Mouse (Mus musculus): ENCODE measurements around the gene Carns1. TPM values are rescaled to one million over a fixed set of nuclear protein-coding genes. Genes with fewer than 3 reads are reported as not detected.

The Carns1 gene
- total and polyA plus RNA-seq, 3 experiments = 0.63 to 0.81 TPM; not detected in 1

GRCm38 (mm10) chr19:4203604-4204326 lies 28.5 kb upstream of the Carns1 start:
- peak overlapping the region; percentile 74 for H3K27ac ChIP-seq (ENCODE audit: control insufficient read depth, low read depth, low read length)
- no peaks in the 10 kb centered on the region for H3K27me3 ChIP-seq (ENCODE audit: control insufficient read depth in 1 of 2, insufficient read depth in 2 of 2, low read length in 2 of 2)
- no peaks in the 10 kb centered on the region for H3K9me3 ChIP-seq (replicated peaks; ENCODE audit: insufficient read depth, low read length)
- peaks cover 0 to 24% of the 10 kb centered on the region in 2 experiments; a peak in 2 of 4 replicates for H3K36me3 ChIP-seq (ENCODE audit: control insufficient read depth in 1 of 2, insufficient read depth in 2 of 2, low read length in 2 of 2)
- peak overlapping the region; percentile 38 to 41 for H3K4me3 ChIP-seq (ENCODE audit: control insufficient read depth in 1 of 2, insufficient read depth in 1 of 2, low read depth in 2 of 2, low read length in 2 of 2)
- H3K79me2 ChIP-seq (ENCODE audit: control insufficient read depth, insufficient read depth, low read length, poor library complexity) = peaks cover 16% of the 10 kb centered on the region
- DNase-seq (ENCODE audit: low read depth, low spot score) = peak; percentile 84
- H3K9ac ChIP-seq (ENCODE audit: control insufficient read depth, low read depth, low read length, poor library complexity, severe bottlenecking) = peak overlapping the region; percentile 58
- H3K4me1 ChIP-seq (ENCODE audit: control insufficient read depth in 1 of 2, insufficient read depth in 2 of 2, low read length in 2 of 2) = peaks cover 9 to 38% of the 10 kb centered on the region in 2 experiments
- TF ChIP-seq MEF2A (IDR thresholded peaks at IDR 0.05; ENCODE audit: extremely low read depth, insufficient replicate concordance, low read depth, low read length, poor library complexity, severe bottlenecking) (no peak), MAX (IDR thresholded peaks at IDR 0.05; ENCODE audit: low read length) (no peak), USF2 (IDR thresholded peaks at IDR 0.05; ENCODE audit: borderline replicate concordance in 1 of 2, insufficient read depth in 1 of 2, low read depth in 1 of 2, low read length in 2 of 2) (no peak), CTCF (IDR thresholded peaks at IDR 0.05 in 2 of 3, conservative IDR thresholded peaks at IDR 0.05 in 1 of 3; ENCODE audit: control insufficient read depth in 1 of 3, insufficient read depth in 1 of 3, low read depth in 2 of 3, low read length in 3 of 3, poor library complexity in 1 of 3, severe bottlenecking in 1 of 3) (no peak), ZNF384 (IDR thresholded peaks at IDR 0.05; ENCODE audit: low read depth, low read length) (no peak), SMC3 (IDR thresholded peaks at IDR 0.05; ENCODE audit: low read depth, low read length) (no peak), ZMIZ1 (IDR thresholded peaks at IDR 0.05; ENCODE audit: low read depth, low read length) (no peak), TCF12 (IDR thresholded peaks at IDR 0.05; ENCODE audit: low read depth, low read length) (no peak), ZC3H11A (IDR thresholded peaks at IDR 0.05; ENCODE audit: low read depth, low read length) (no peak), TAL1 (IDR thresholded peaks at IDR 0.05; ENCODE audit: low read length) (no peak), USF1 (IDR thresholded peaks at IDR 0.05; ENCODE audit: low read depth, low read length) (peak; percentile 4; the same call in 1 of the 2 replicates), EP300 (IDR thresholded peaks at IDR 0.05; ENCODE audit: low read depth in 1 of 2, low read length in 2 of 2) (peak; percentile 10 to 39; a peak in 1 of 4 replicates), POLR2AphosphoS2 (IDR thresholded peaks at IDR 0.05; ENCODE audit: low read length) (no peak), NRF1 (IDR thresholded peaks at IDR 0.05; ENCODE audit: insufficient read depth, low read depth, low read length, poor library complexity, severe bottlenecking) (no peak), RAD21 (IDR thresholded peaks at IDR 0.05; ENCODE audit: low read depth, low read length) (no peak), E2F4 (IDR thresholded peaks at IDR 0.05; ENCODE audit: borderline replicate concordance, low read depth, low read length) (no peak), MYB (IDR thresholded peaks at IDR 0.05; ENCODE audit: low read depth, low read length) (no peak), NELFE (IDR thresholded peaks at IDR 0.05; ENCODE audit: low read depth, low read length) (peak; percentile 50), GATA1 (IDR thresholded peaks at IDR 0.05; ENCODE audit: low read depth, low read length) (no peak), ZKSCAN1 (IDR thresholded peaks at IDR 0.05; ENCODE audit: low read depth, low read length) (no peak), MXI1 (IDR thresholded peaks at IDR 0.05; ENCODE audit: low read depth, low read length) (0 out of 2 replicates have a peak, but pooled peaks have one; percentile 55), MAFK (IDR thresholded peaks at IDR 0.05; ENCODE audit: borderline replicate concordance, low read depth, low read length) (no peak), POLR2AphosphoS5 (IDR thresholded peaks at IDR 0.05; ENCODE audit: borderline replicate concordance, low read depth, low read length) (no peak), HCFC1 (IDR thresholded peaks at IDR 0.05; ENCODE audit: low read depth, low read length) (peak; percentile 47; the same call in 1 of the 2 replicates), SIN3A (IDR thresholded peaks at IDR 0.05; ENCODE audit: low read length) (peak; percentile 38; the same call in 1 of the 2 replicates), CHD1 (IDR thresholded peaks at IDR 0.05; ENCODE audit: low read depth, low read length) (peak; percentile 57; the same call in 1 of the 2 replicates), RCOR1 (IDR thresholded peaks at IDR 0.05; ENCODE audit: low read depth, low read length) (no peak), ETS1 (IDR thresholded peaks at IDR 0.05; ENCODE audit: low read depth, low read length) (peak; percentile 39; the same call in 1 of the 2 replicates), MYC (IDR thresholded peaks at IDR 0.05; ENCODE audit: low read depth, low read length) (no peak), JUND (IDR thresholded peaks at IDR 0.05; ENCODE audit: low read depth, low read length) (no peak), MAZ (IDR thresholded peaks at IDR 0.05; ENCODE audit: low read depth, low read length) (no peak), TBP (IDR thresholded peaks at IDR 0.05; ENCODE audit: low read depth, low read length) (peak; percentile 79), ELF1 (IDR thresholded peaks at IDR 0.05; ENCODE audit: low read depth, low read length) (peak; percentile 50; the same call in 1 of the 2 replicates), POLR2A (IDR thresholded peaks at IDR 0.05; ENCODE audit: control insufficient read depth in 1 of 2, insufficient read depth in 1 of 2, low read depth in 1 of 2, low read length in 2 of 2, poor library complexity in 1 of 2) (peak in 1 of 2 experiments; percentile 64; a peak in 2 of 4 replicates), UBTF (IDR thresholded peaks at IDR 0.05; ENCODE audit: borderline replicate concordance, insufficient read depth, low read depth, low read length) (no peak), BHLHE40 (IDR thresholded peaks at IDR 0.05; ENCODE audit: borderline replicate concordance, low read depth, low read length) (no peak)

Measured in MEL (cell line).